Mouse (Mus musculus): ENCODE measurements around the gene Chpt1. TPM values are rescaled to one million over a fixed set of nuclear protein-coding genes. Genes with fewer than 3 reads are reported as not detected.
"Not testable (repeated sequence)": the region's sequence is repeated elsewhere in the genome, so short reads cannot be mapped to it uniquely, and the experiment has no call there.

The Chpt1 gene
- 15.3 and 16.5 TPM in 2 replicates for polyA plus RNA-seq (2015; fragmentation: Nextera tagmentation; extraction: Ambion mirVana)

DNA sequence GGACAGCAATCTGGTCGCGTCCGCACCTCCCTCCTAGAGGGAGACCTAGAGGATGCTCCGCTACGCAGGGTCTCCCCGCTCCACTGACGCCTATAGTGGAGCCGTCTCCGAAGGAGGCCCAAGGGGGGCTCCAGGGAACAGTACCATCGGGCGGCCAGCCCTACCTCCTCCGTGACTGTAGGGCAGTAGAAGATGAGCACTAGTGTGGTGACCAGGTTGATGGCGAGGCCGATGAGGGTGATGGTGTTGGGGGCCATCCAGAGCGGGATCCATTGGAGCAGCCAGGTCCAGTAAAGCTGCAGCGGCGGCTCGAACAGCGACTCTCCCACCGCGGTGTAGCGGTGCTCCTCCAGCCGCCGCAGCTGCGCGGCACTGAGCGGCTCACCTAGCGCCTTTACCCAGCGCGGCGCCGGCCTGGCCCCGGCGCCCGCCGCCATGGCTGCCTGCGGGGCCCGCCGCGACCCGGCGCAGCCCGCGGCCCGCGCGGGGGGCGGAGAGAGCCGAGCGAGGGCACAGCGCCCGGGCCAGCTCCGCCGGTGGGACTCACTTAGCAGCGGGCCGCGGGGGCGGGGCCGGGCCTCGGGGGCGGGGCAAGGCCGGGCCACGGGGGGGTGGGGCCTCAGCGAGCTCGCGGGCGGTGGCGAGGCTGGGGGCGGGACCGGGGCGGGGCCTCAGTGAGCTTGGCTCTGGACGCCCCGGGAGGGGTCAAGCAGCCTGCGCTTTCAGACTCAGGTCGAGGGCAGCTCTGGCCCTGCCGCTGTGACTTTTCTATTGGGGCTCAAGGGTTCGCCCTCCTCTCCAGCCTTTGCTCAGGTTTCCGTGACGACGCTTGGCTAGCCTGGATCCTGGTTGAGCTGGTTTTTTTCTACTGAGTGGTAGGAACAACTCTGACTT, at the start of gene Chpt1:
Gene Chpt1, minus strand, starts transcription at position 653 of the 894 bp plus-strand sequence.
- no peaks in the 10 kb centered on the region for H3K27me3 ChIP-seq (ENCODE audit: control insufficient read depth, insufficient read depth, low read length)
- peak within 1 kb of the TSS; percentile 93 for H3K9ac ChIP-seq (ENCODE audit: low read length)
- peak within 1 kb of the TSS; percentile 92 for H3K4me2 ChIP-seq (ENCODE audit: low read depth, low read length)
- H3K36me3 ChIP-seq (ENCODE audit: control insufficient read depth, insufficient read depth, low read length) = no peaks in the 10 kb centered on the region
- H3K9me3 ChIP-seq (replicated peaks; ENCODE audit: control insufficient read depth, low read length) = no peaks in the 10 kb centered on the region
- under 1% methylated on average over 63 of the region's 80 CpGs for WGBS
- peak within 1 kb of the TSS; percentile 70 for H3K27ac ChIP-seq (ENCODE audit: low read length)
- peak; percentile 95 for ATAC-seq (ENCODE audit: insufficient read depth, low FRiP score)
- peak within 1 kb of the TSS; percentile 85 for H3K4me3 ChIP-seq (replicated peaks; ENCODE audit: low read length)
- H3K4me1 ChIP-seq (ENCODE audit: control insufficient read depth, insufficient read depth, low read length) = peaks cover 21% of the 10 kb centered on the region

GRCm38 (mm10) chr10:88552738-88553137, 48.9 kb upstream of the Chpt1 start:
- no peak overlapping the region for H3K4me3 ChIP-seq (replicated peaks; ENCODE audit: low read length)
- H3K27ac ChIP-seq (ENCODE audit: low read length) = no peak overlapping the region
- no peak overlapping the region for H3K4me2 ChIP-seq (ENCODE audit: low read depth, low read length)
- ATAC-seq (ENCODE audit: insufficient read depth, low FRiP score) = no peak
- H3K4me1 ChIP-seq (ENCODE audit: control insufficient read depth, insufficient read depth, low read length) = no peaks in the 10 kb centered on the region
- H3K36me3 ChIP-seq (ENCODE audit: control insufficient read depth, insufficient read depth, low read length) = no peaks in the 10 kb centered on the region
- whole genome bisulfite sequencing = 89% methylated on average over 2 of the region's 2 CpGs
- H3K9me3 ChIP-seq (replicated peaks; ENCODE audit: control insufficient read depth, low read length) = no peaks in the 10 kb centered on the region
- no peaks in the 10 kb centered on the region for H3K27me3 ChIP-seq (ENCODE audit: control insufficient read depth, insufficient read depth, low read length)
- no peak overlapping the region for H3K9ac ChIP-seq (ENCODE audit: low read length)

DNA sequence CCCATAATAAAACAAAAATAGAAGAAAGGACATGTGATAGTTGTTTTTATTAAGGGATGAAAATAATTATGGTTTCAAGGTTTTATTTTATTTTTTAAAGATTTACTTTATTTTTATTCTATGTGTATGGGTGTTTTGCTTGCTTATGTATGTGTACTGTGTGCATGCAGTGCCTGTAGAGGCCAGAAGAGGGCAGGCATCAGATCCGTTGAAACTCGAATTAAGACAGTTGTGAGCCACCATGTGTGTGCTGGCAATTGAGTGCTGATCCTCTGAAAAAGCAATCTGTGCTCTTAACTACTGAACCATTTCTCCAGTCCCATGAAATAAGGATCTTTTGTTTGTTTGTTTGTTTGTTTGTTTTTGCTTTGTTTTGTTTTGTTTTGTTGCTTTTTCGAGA, 46.4 kb upstream of the Chpt1 start:
- H3K9me3 ChIP-seq (replicated peaks; ENCODE audit: control insufficient read depth, low read length) = no peaks in the 10 kb centered on the region
- no peaks in the 10 kb centered on the region for H3K27me3 ChIP-seq (ENCODE audit: control insufficient read depth, insufficient read depth, low read length)
- no peak for ATAC-seq (ENCODE audit: insufficient read depth, low FRiP score)
- no peak overlapping the region for H3K4me3 ChIP-seq (replicated peaks; ENCODE audit: low read length)
- H3K27ac ChIP-seq (ENCODE audit: low read length) = no peak overlapping the region
- no peaks in the 10 kb centered on the region for H3K36me3 ChIP-seq (ENCODE audit: control insufficient read depth, insufficient read depth, low read length)
- no peak overlapping the region for H3K9ac ChIP-seq (ENCODE audit: low read length)
- no peaks in the 10 kb centered on the region for H3K4me1 ChIP-seq (ENCODE audit: control insufficient read depth, insufficient read depth, low read length)
- no peak overlapping the region for H3K4me2 ChIP-seq (ENCODE audit: low read depth, low read length)
- WGBS = 74% methylated on average over 3 of the region's 3 CpGs

GRCm38 (mm10) chr10:88547635-88548034, 43.8 kb upstream of the Chpt1 start:
- no peak overlapping the region for H3K4me2 ChIP-seq (ENCODE audit: low read depth, low read length)
- H3K9me3 ChIP-seq (replicated peaks; ENCODE audit: control insufficient read depth, low read length) = peaks cover 5% of the 10 kb centered on the region; the same call in 1 of the 2 replicates
- no peak overlapping the region for H3K4me3 ChIP-seq (replicated peaks; ENCODE audit: low read length)
- WGBS = 38% methylated on average over 2 of the region's 2 CpGs
- no peaks in the 10 kb centered on the region for H3K4me1 ChIP-seq (ENCODE audit: control insufficient read depth, insufficient read depth, low read length)
- no peak overlapping the region for H3K9ac ChIP-seq (ENCODE audit: low read length)
- no peak overlapping the region for H3K27ac ChIP-seq (ENCODE audit: low read length)
- no peaks in the 10 kb centered on the region for H3K36me3 ChIP-seq (ENCODE audit: control insufficient read depth, insufficient read depth, low read length)
- ATAC-seq (ENCODE audit: insufficient read depth, low FRiP score) = no peak
- no peaks in the 10 kb centered on the region for H3K27me3 ChIP-seq (ENCODE audit: control insufficient read depth, insufficient read depth, low read length)

GRCm38 (mm10) chr10:88530631-88531030, 26.8 kb upstream of the Chpt1 start:
- no peaks in the 10 kb centered on the region for H3K27me3 ChIP-seq (ENCODE audit: control insufficient read depth, insufficient read depth, low read length)
- H3K36me3 ChIP-seq (ENCODE audit: control insufficient read depth, insufficient read depth, low read length) = no peaks in the 10 kb centered on the region
- H3K4me3 ChIP-seq (replicated peaks; ENCODE audit: low read length) = no peak overlapping the region
- no peak overlapping the region for H3K27ac ChIP-seq (ENCODE audit: low read length)
- 67% methylated on average over 5 of the region's 5 CpGs for WGBS
- H3K4me1 ChIP-seq (ENCODE audit: control insufficient read depth, insufficient read depth, low read length) = no peaks in the 10 kb centered on the region
- no peak overlapping the region for H3K4me2 ChIP-seq (ENCODE audit: low read depth, low read length)
- no peaks in the 10 kb centered on the region for H3K9me3 ChIP-seq (replicated peaks; ENCODE audit: control insufficient read depth, low read length)
- ATAC-seq (ENCODE audit: insufficient read depth, low FRiP score) = no peak
- H3K9ac ChIP-seq (ENCODE audit: low read length) = no peak overlapping the region

- Histone ChIP-seq H3K27me3 (ENCODE audit: control insufficient read depth, insufficient read depth, low read length) (no peaks in the 10 kb centered on the region), H3K36me3 (ENCODE audit: control insufficient read depth, insufficient read depth, low read length) (no peaks in the 10 kb centered on the region), H3K27ac (ENCODE audit: low read length) (no peak overlapping the region), H3K4me3 (replicated peaks; ENCODE audit: low read length) (no peak overlapping the region), H3K9me3 (replicated peaks; ENCODE audit: control insufficient read depth, low read length) (no peaks in the 10 kb centered on the region), H3K4me1 (ENCODE audit: control insufficient read depth, insufficient read depth, low read length) (no peaks in the 10 kb centered on the region), H3K4me2 (ENCODE audit: low read depth, low read length) (no peak overlapping the region), H3K9ac (ENCODE audit: low read length) (no peak overlapping the region)
- WGBS = 74% methylated on average over 2 of the region's 2 CpGs
- ATAC-seq (ENCODE audit: insufficient read depth, low FRiP score) = no peak
Measured at GRCm38 (mm10) chr10:88524016-88524415, 20.1 kb upstream of the Chpt1 start.

- WGBS = 73% methylated on average over 1 of the region's 1 CpGs
- no peak for ATAC-seq (ENCODE audit: insufficient read depth, low FRiP score)
- no peaks in the 10 kb centered on the region for H3K36me3 ChIP-seq (ENCODE audit: control insufficient read depth, insufficient read depth, low read length)
- no peaks in the 10 kb centered on the region for H3K27me3 ChIP-seq (ENCODE audit: control insufficient read depth, insufficient read depth, low read length)
- no peaks in the 10 kb centered on the region for H3K9me3 ChIP-seq (replicated peaks; ENCODE audit: control insufficient read depth, low read length)
- no peak overlapping the region for H3K4me3 ChIP-seq (replicated peaks; ENCODE audit: low read length)
- H3K9ac ChIP-seq (ENCODE audit: low read length) = no peak overlapping the region
- H3K4me1 ChIP-seq (ENCODE audit: control insufficient read depth, insufficient read depth, low read length) = no peaks in the 10 kb centered on the region
- no peak overlapping the region for H3K4me2 ChIP-seq (ENCODE audit: low read depth, low read length)
- H3K27ac ChIP-seq (ENCODE audit: low read length) = no peak overlapping the region
Measured at GRCm38 (mm10) chr10:88523212-88523611, 19.3 kb upstream of the Chpt1 start.

GRCm38 (mm10) chr10:88522795-88523194, 18.9 kb upstream of the Chpt1 start:
- no peaks in the 10 kb centered on the region for H3K9me3 ChIP-seq (replicated peaks; ENCODE audit: control insufficient read depth, low read length)
- no peak overlapping the region for H3K9ac ChIP-seq (ENCODE audit: low read length)
- no peaks in the 10 kb centered on the region for H3K4me1 ChIP-seq (ENCODE audit: control insufficient read depth, insufficient read depth, low read length)
- no peaks in the 10 kb centered on the region for H3K36me3 ChIP-seq (ENCODE audit: control insufficient read depth, insufficient read depth, low read length)
- H3K4me3 ChIP-seq (replicated peaks; ENCODE audit: low read length) = no peak overlapping the region
- H3K27me3 ChIP-seq (ENCODE audit: control insufficient read depth, insufficient read depth, low read length) = no peaks in the 10 kb centered on the region
- no peak overlapping the region for H3K4me2 ChIP-seq (ENCODE audit: low read depth, low read length)
- WGBS = 76% methylated on average over 8 of the region's 8 CpGs
- H3K27ac ChIP-seq (ENCODE audit: low read length) = no peak overlapping the region
- no peak for ATAC-seq (ENCODE audit: insufficient read depth, low FRiP score)

DNA sequence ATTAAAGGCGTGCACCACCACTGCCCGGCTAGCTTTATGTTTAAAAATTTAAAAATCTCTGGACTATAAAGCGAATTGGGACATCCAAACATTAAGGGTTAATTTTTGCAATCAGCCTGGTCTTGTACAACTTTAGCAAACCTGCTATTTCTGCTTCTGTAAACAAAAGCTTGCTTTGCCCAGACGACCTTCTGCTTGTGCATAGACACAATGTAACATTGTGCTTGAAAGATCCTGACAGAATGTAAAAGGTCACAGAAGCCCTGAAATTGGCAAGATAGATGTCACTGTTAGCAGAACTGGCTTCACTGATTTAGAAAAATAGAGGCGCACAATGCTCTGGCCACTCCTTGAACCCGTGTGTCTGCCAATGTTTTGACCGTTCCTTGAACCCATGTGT, 11.2 kb upstream of the Chpt1 start:
- H3K4me3 ChIP-seq (replicated peaks; ENCODE audit: low read length); H3K36me3 ChIP-seq (ENCODE audit: control insufficient read depth, insufficient read depth, low read length); H3K4me2 ChIP-seq (ENCODE audit: low read depth, low read length); ATAC-seq (ENCODE audit: insufficient read depth, low FRiP score); H3K27ac ChIP-seq (ENCODE audit: low read length); H3K9me3 ChIP-seq (replicated peaks; ENCODE audit: control insufficient read depth, low read length); H3K9ac ChIP-seq (ENCODE audit: low read length); H3K27me3 ChIP-seq (ENCODE audit: control insufficient read depth, insufficient read depth, low read length); H3K4me1 ChIP-seq (ENCODE audit: control insufficient read depth, insufficient read depth, low read length): not testable (repeated sequence)
- WGBS = 83% methylated on average over 7 of the region's 7 CpGs

Data from stomach, embryonic 16.5 days (tissue).